Mouse (Mus musculus) liver, postnatal 0 days (tissue): ENCODE measurements around the gene Cep104. TPM values are rescaled to one million over a fixed set of nuclear protein-coding genes. Genes with fewer than 3 reads are reported as not detected.

Experiments used
- ATAC-seq: fragments of 200-750 bp; cut with Nextera tagmentation; 2 replicates; pipeline ENCODE4 v1.8.0; 2017; ENCODE audit warnings: mild to moderate bottlenecking, moderate library complexity
- DNase-seq: peaks from one replicate; pipeline ENCODE4 v3.0.0-alpha.2; 2016
- H3K27ac ChIP-seq: fragments of 300-500 bp; sonication (generic); 2 replicates; pipeline ENCODE4 v1.5.1; 2014; ENCODE audit warnings: antibody characterized with exemption, moderate library complexity, mild to moderate bottlenecking, low read depth
- H3K27me3 ChIP-seq: fragments of 300-500 bp; sonication (generic); 2 replicates; pipeline ENCODE4 v1.6.1; 2014; ENCODE audit warnings: low read length, control low read depth, mixed read lengths; ENCODE audit not compliant: insufficient read depth
- H3K36me3 ChIP-seq: fragments of 300-500 bp; sonication (generic); replicated peaks from 2 replicates; pipeline ENCODE4 v1.6.1; 2014; ENCODE audit warnings: mild to moderate bottlenecking, control low read depth, low read length, moderate library complexity, mixed read lengths; ENCODE audit not compliant: insufficient read depth
- H3K4me1 ChIP-seq: fragments of 300-500 bp; sonication (generic); 2 replicates; pipeline ENCODE4 v1.6.1; 2014; ENCODE audit warnings: antibody characterized with exemption, mild to moderate bottlenecking, control low read depth; ENCODE audit not compliant: insufficient read depth
- H3K4me2 ChIP-seq: fragments of 300-500 bp; sonication (generic); 2 replicates; pipeline ENCODE4 v1.6.1; 2014; ENCODE audit warnings: low read depth, mild to moderate bottlenecking, low read length, moderate library complexity, mixed read lengths
- H3K4me3 ChIP-seq: fragments of 300-500 bp; sonication (generic); 2 replicates; pipeline ENCODE4 v1.5.1; 2014; ENCODE audit warnings: low read depth, low read length
- H3K9ac ChIP-seq: fragments of 300-500 bp; sonication (generic); replicated peaks from 2 replicates; pipeline ENCODE4 v1.6.1; 2014; ENCODE audit warnings: mild to moderate bottlenecking, moderate library complexity
- H3K9me3 ChIP-seq: fragments of 300-500 bp; sonication (generic); 2 replicates; pipeline ENCODE4 v1.6.1; 2016; ENCODE audit warnings: mild to moderate bottlenecking, control low read depth, low read length, mixed read lengths
- CTCF ChIP-seq: sonication (generic); IDR thresholded peaks from 2 replicates; pipeline ENCODE4 v1.5.1; 2016; ENCODE audit warnings: antibody characterized with exemption, low read depth
- EP300 ChIP-seq: IDR thresholded peaks from 2 replicates; pipeline ENCODE4 v1.6.1; 2016; ENCODE audit warnings: antibody characterized with exemption, low read depth, mild to moderate bottlenecking
- WGBS: fragments of 180-500 bp; shearing (Covaris S2); extraction: QIAGEN DNeasy Blood & Tissue Kit; methylation state at CpG from one replicate; pipeline ENCODE4 v1.1.7; 2014; ENCODE audit not compliant: insufficient replicate concordance; 5-methylcytosine and 5-hydroxymethylcytosine counted together
- polyA plus RNA-seq: library from polyadenylated mRNA; unstranded; fragments of >200 nt; fragmentation: Nextera tagmentation; extraction: Ambion mirVana; gene quantifications from 2 replicates; pipeline ENCODE4 v1.2.1, GENCODE M21; 2015

The Cep104 gene
- polyA plus RNA-seq, 1 experiment from 2014 or later: 2.5 TPM

- peaks cover 56% of the 10 kb centered on the region for H3K36me3 ChIP-seq
Measured at GRCm38 (mm10) chr4:154021432-154021831, 46.4 kb downstream of the Cep104 start.

GRCm38 (mm10) chr4:154022407-154022806 is 47.4 kb downstream of the Cep104 start:
- Histone ChIP-seq H3K27me3 (no peaks in the 10 kb centered on the region), H3K4me1 (peaks cover 31% of the 10 kb centered on the region), H3K4me3 (no peak overlapping the region), H3K4me2 (peak overlapping the region; percentile 94), H3K27ac (peak overlapping the region; percentile 89; the same call in 1 of the 2 replicates), H3K36me3 (peaks cover 50% of the 10 kb centered on the region), H3K9me3 (no peaks in the 10 kb centered on the region), H3K9ac (no peak overlapping the region)
- 82% methylated on average over 4 of the region's 4 CpGs for WGBS
- ATAC-seq (no peak), DNase-seq (no peak)
- TF ChIP-seq EP300: no peak
- TF ChIP-seq CTCF: no peak

More at GRCm38 (mm10) chr4:154021432-154021831, 46.4 kb downstream of the Cep104 start:
- H3K27ac ChIP-seq: no peak overlapping the region
- DNase-seq: no peak
- no peak overlapping the region for H3K4me2 ChIP-seq
- 84% methylated on average over 9 of the region's 9 CpGs for WGBS
- peaks cover 31% of the 10 kb centered on the region for H3K4me1 ChIP-seq
- H3K9ac ChIP-seq: no peak overlapping the region
- no peaks in the 10 kb centered on the region for H3K27me3 ChIP-seq
- no peak for TF ChIP-seq CTCF
- no peak for TF ChIP-seq EP300
- H3K4me3 ChIP-seq: no peak overlapping the region
- ATAC-seq: no peak
- no peaks in the 10 kb centered on the region for H3K9me3 ChIP-seq

GRCm38 (mm10) chr4:154022844-154023243 is 47.9 kb downstream of the Cep104 start:
- Histone ChIP-seq H3K9me3 (no peaks in the 10 kb centered on the region), H3K27ac (peak overlapping the region; percentile 89), H3K4me2 (peak overlapping the region; percentile 94), H3K4me1 (peaks cover 31% of the 10 kb centered on the region), H3K36me3 (peaks cover 47% of the 10 kb centered on the region), H3K4me3 (peak overlapping the region; percentile 84; the same call in 1 of the 2 replicates), H3K9ac (no peak overlapping the region), H3K27me3 (no peaks in the 10 kb centered on the region)
- TF ChIP-seq CTCF: no peak
- no peak for TF ChIP-seq EP300
- DNase-seq (no peak), ATAC-seq (no peak)
- 49% methylated on average over 4 of the region's 4 CpGs for WGBS

- 6% methylated on average over 8 of the region's 8 CpGs for WGBS
- peaks cover 36% of the 10 kb centered on the region for H3K36me3 ChIP-seq
- H3K4me3 ChIP-seq: peak overlapping the region; percentile 84
- DNase-seq (peak; percentile 74), ATAC-seq (peak; percentile 83)
- peaks cover 31% of the 10 kb centered on the region for H3K4me1 ChIP-seq
- H3K4me2 ChIP-seq: peak overlapping the region; percentile 94
- peak overlapping the region; percentile 89 for H3K27ac ChIP-seq
- H3K9ac ChIP-seq: peak overlapping the region; percentile 86
- TF ChIP-seq CTCF (no peak), EP300 (peak; percentile 91)
- no peaks in the 10 kb centered on the region for H3K9me3 ChIP-seq
- H3K27me3 ChIP-seq: no peaks in the 10 kb centered on the region
Measured at GRCm38 (mm10) chr4:154023754-154024601, 49.0 kb downstream of the Cep104 start.

- ATAC-seq (peak; percentile 3; the same call in 1 of the 2 replicates), DNase-seq (peak; percentile 34)
- WGBS: 18% methylated on average over 17 of the region's 17 CpGs
- H3K9ac ChIP-seq: peak overlapping the region; percentile 86
- peak overlapping the region; percentile 94 for H3K4me2 ChIP-seq
- H3K36me3 ChIP-seq: peaks cover 26% of the 10 kb centered on the region
- H3K9me3 ChIP-seq: no peaks in the 10 kb centered on the region
- H3K27ac ChIP-seq: peak overlapping the region; percentile 89
- no peaks in the 10 kb centered on the region for H3K27me3 ChIP-seq
- H3K4me1 ChIP-seq: peaks cover 31% of the 10 kb centered on the region
- peak overlapping the region; percentile 84 for H3K4me3 ChIP-seq
- TF ChIP-seq EP300 (peak; percentile 11; the same call in 1 of the 2 replicates), CTCF (no peak)
Measured at GRCm38 (mm10) chr4:154024729-154025521, 49.9 kb downstream of the Cep104 start.
